Mouse (Mus musculus) gastrocnemius, adult 2 months (tissue): ENCODE results near the gene Fbxo10. TPM values are rescaled to one million over a fixed set of nuclear protein-coding genes. Genes with fewer than 3 reads are reported as not detected.
A peak's percentile ranks its signal among the peaks of the same experiment; 100 is the strongest.

Experiments used
- DNase-seq: peaks from one replicate; pipeline ENCODE4 v3.0.0; 2022
- H3K27ac ChIP-seq: fragments of 200-600 bp; 2 replicates; pipeline ENCODE4 v1.8.1; 2022; ENCODE audit warnings: mild to moderate bottlenecking
- H3K4me3 ChIP-seq: fragments of 200-600 bp; 2 replicates; pipeline ENCODE4 v1.8.1; 2022; ENCODE audit warnings: mild to moderate bottlenecking, moderate library complexity
- CTCF ChIP-seq: fragments of 200-600 bp; IDR thresholded peaks from 2 replicates; pipeline ENCODE4 v1.8.1; 2022; ENCODE audit warnings: antibody characterized with exemption, mild to moderate bottlenecking, moderate library complexity
- intact Hi-C: fragments of 180-260 bp; cut with DNase I; formaldehyde crosslinking; loops from one replicate; pipeline ENCODE4 v1.15.1; 2025
- total RNA-seq, 2 experiments: library from RNA; stranded (reverse); gene quantifications; 2 replicates each; pipeline ENCODE4 v1.2.3; 2021

Gene Fbxo10
- total RNA-seq, 2 experiments from 2014 or later: 2.2 to 2.3 TPM

GRCm38 (mm10) chr4:45037455-45038410 lies 46.7 kb downstream of the Fbxo10 start:
- intact Hi-C loops: no loop called here
- H3K4me3 ChIP-seq: no peak overlapping the region
- no peak overlapping the region for H3K27ac ChIP-seq
- no peak for DNase-seq
- no peak for TF ChIP-seq CTCF

GRCm38 (mm10) chr4:45036571-45036970 lies 47.8 kb downstream of the Fbxo10 start:
- no peak overlapping the region for H3K4me3 ChIP-seq
- intact Hi-C loops: no loop called here
- DNase-seq: no peak
- no peak for TF ChIP-seq CTCF
- H3K27ac ChIP-seq: no peak overlapping the region

GRCm38 (mm10) chr4:45036048-45036447 lies 48.4 kb downstream of the Fbxo10 start:
- DNase-seq: no peak
- no peak for TF ChIP-seq CTCF
- H3K4me3 ChIP-seq: no peak overlapping the region
- intact Hi-C loops: no loop called here
- no peak overlapping the region for H3K27ac ChIP-seq

- DNase-seq: no peak
- no peak for TF ChIP-seq CTCF
- Histone ChIP-seq H3K27ac (no peak overlapping the region), H3K4me3 (no peak overlapping the region)
- intact Hi-C loops: no loop called here
These were observed 49.4 kb downstream of the Fbxo10 start for GRCm38 (mm10) chr4:45034693-45035628.

- Histone ChIP-seq H3K4me3 (no peak overlapping the region), H3K27ac (no peak overlapping the region)
- intact Hi-C loops: no loop called here
- DNase-seq: no peak
- TF ChIP-seq CTCF: no peak
These were observed 51.8 kb downstream of the Fbxo10 start for GRCm38 (mm10) chr4:45032586-45032985.

- TF ChIP-seq CTCF: no peak
- H3K27ac ChIP-seq: no peak overlapping the region
- H3K4me3 ChIP-seq: no peak overlapping the region
- intact Hi-C loops: no loop called here
- no peak for DNase-seq
These were observed 57.9 kb downstream of the Fbxo10 start for GRCm38 (mm10) chr4:45026459-45026858.

GRCm38 (mm10) chr4:45019009-45019408 lies 65.4 kb downstream of the Fbxo10 start:
- peak overlapping the region; percentile 84 for H3K27ac ChIP-seq
- TF ChIP-seq CTCF: no peak
- H3K4me3 ChIP-seq: peak overlapping the region; percentile 82
- DNase-seq: no peak
- intact Hi-C loops: loop anchor here (5.0 to 10.0 kb wide), 4 partner anchors 63 to 516 kb away; partner anchors contain the start of genes Fbxo10, Shb, Slc25a51 and Tomm5

- H3K4me3 ChIP-seq: peak within 1 kb of the TSS; percentile 82
- peak; percentile 95 for DNase-seq
- intact Hi-C loops: loop anchor here (5.0 to 10.0 kb wide), 4 partner anchors 64 to 516 kb away; partner anchors contain the start of genes Fbxo10, Shb, Slc25a51 and Tomm5
- H3K27ac ChIP-seq: peak within 1 kb of the TSS; percentile 84
- TF ChIP-seq CTCF: no peak
These were observed 65.9 kb downstream of the Fbxo10 start, which contains the start of gene Polr1e for GRCm38 (mm10) chr4:45018452-45018980. Gene Polr1e, plus strand, starts transcription at chr4:45018583.

GRCm38 (mm10) chr4:45015615-45016014 lies 68.8 kb downstream of the Fbxo10 start:
- Histone ChIP-seq H3K4me3 (no peak overlapping the region), H3K27ac (no peak overlapping the region)
- DNase-seq: peak; percentile 56
- peak; percentile 89 for TF ChIP-seq CTCF
- intact Hi-C loops: loop anchor here (1.0 to 10.0 kb wide), 5 partner anchors 67 to 519 kb away; partner anchors contain the start of genes Fbxo10, Shb, Slc25a51 and Tomm5

- H3K27ac ChIP-seq: peak overlapping the region; percentile 95
- H3K4me3 ChIP-seq: peak overlapping the region; percentile 82
- TF ChIP-seq CTCF: no peak
- intact Hi-C loops: loop anchor here (10.0 kb wide), 2 partner anchors 391 to 521 kb away; partner anchors contain the start of genes Shb and Slc25a51
- no peak for DNase-seq
These were observed 70.9 kb downstream of the Fbxo10 start for GRCm38 (mm10) chr4:45013537-45013936.

GRCm38 (mm10) chr4:45013031-45013431 lies 71.4 kb downstream of the Fbxo10 start:
- intact Hi-C loops: loop anchor here (10.0 kb wide), 2 partner anchors 392 to 522 kb away; partner anchors contain the start of genes Shb and Slc25a51
- Histone ChIP-seq H3K27ac (peak overlapping the region; percentile 95), H3K4me3 (peak overlapping the region; percentile 82)
- DNase-seq: no peak
- no peak for TF ChIP-seq CTCF
